Mouse (Mus musculus) embryonic fibroblast, embryonic 13.5 days (primary cell): ENCODE results near the gene Apobec3.

Source experiments
- CTCF ChIP-seq: IDR thresholded peaks from 2 replicates; pipeline ENCODE4 v1.5.1; 2011; ENCODE audit warnings: mild to moderate bottlenecking, control low read depth, low read length, moderate library complexity, borderline replicate concordance; ENCODE audit not compliant: insufficient read depth
- POLR2A ChIP-seq: IDR thresholded peaks from 2 replicates; pipeline ENCODE4 v1.6.1; 2011; ENCODE audit warnings: low read depth, mild to moderate bottlenecking, control low read depth, low read length, moderate library complexity

GRCm38 (mm10) chr15:79879319-79879718 lies 12.1 kb upstream of the Apobec3 start:
- TF ChIP-seq CTCF (no peak), POLR2A (peak; percentile 48)
